Mouse (Mus musculus) activated CD4-positive, CD25-positive, alpha-beta regulatory T cell, adult 9 weeks (primary cell): ENCODE measurements around the gene Gm15517. TPM values are rescaled to one million over a fixed set of nuclear protein-coding genes. Genes with fewer than 3 reads are reported as not detected.

Source experiments
- polyA plus RNA-seq: library from polyadenylated mRNA; unstranded; fragments of 100-300 nt; shearing (Covaris generic); gene quantifications from one replicate; pipeline ENCODE4 v1.2.1, GENCODE M21; 2017

Gm15517 gene
- polyA plus RNA-seq, result not detected

DNA sequence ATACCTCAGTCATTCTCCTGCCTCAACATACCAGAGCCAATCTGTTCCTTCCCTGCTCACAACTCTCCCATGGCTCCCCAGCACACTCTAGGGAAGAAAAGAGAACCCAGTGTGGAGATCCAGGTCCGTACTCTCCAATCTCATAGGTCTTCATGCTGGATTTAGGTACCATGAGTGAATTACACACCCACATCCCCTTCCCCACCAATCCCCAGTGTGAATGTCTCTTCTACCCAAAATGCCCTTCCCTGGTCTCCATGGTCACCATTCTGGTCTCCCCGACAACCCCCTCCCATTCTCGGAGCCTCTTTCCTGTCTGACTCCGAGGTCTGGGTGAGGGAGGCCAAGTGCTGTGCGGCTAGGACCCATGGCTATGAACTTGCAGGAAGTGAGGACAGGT is at the start of gene Gm15517:
TSS of gene Gm15517 (plus strand) at position 301 of the 400 bp plus-strand sequence.

DNA sequence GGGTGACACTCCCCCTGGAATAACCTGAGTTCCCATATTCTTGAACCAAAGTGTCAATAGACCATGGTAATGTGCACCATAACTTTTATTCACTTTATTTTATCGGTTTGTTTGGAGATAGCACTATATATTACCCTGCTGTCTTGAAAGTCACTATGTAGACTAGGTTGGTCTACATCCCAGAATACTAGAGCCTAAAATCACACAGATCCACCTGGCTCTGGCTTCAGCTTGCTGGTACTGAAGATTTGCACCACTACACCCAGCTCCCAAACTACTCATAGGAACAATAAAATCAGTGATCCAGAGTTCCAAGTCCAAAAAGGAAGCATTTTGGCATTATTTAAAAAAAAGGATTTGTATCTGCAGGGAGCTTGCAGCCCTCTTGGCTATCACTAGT is 45.6 kb upstream of the Gm15517 start, which contains the start of gene Klk1b5:
TSS of gene Klk1b5 (plus strand) at position 301 of the 400 bp plus-strand sequence.

DNA sequence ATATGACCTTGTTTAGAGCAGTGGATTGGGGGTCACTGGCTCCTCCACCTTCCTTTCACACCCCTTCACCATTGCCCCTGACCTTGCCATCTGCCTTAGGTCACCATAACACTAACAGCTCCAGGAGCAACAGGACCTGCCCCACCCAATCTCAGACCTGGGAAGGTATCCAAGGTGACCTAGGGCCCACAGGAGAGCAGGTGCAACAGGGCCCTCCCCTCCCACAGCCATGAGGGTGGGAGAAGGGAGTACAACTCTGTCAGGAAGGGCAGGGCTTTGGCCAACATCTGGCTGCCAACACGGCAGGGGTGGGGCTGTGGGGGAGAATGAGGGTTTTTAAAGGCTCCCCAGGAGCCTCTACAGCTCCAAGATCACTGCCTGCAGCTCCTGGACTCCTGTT is 36.2 kb upstream of the Gm15517 start, which contains the start of gene Klk1:
TSS of gene Klk1 (plus strand) at position 285 of the 400 bp plus-strand sequence.

DNA sequence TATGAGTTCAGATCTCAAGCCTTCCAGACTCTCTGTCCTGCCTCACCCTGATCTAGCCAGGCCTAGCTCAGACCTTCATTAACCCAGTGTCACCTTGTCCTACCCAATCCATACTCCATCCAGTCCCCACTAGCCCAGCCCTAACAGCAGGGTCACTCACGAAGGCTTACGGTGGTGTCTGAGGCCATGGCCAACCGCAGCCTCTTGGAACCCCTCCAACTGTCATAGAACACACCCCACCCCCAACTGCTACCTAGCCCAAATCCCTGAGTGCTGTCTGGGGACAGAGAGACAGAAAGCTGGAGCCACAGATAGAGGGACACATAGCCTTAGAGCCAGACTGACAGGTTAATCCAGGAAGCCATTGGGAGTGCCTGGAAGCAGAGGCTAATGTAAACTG is 25.3 kb upstream of the Gm15517 start, which contains the start of gene Gm36864:
TSS of gene Gm36864 (plus strand) at position 269 of the 400 bp plus-strand sequence.

DNA sequence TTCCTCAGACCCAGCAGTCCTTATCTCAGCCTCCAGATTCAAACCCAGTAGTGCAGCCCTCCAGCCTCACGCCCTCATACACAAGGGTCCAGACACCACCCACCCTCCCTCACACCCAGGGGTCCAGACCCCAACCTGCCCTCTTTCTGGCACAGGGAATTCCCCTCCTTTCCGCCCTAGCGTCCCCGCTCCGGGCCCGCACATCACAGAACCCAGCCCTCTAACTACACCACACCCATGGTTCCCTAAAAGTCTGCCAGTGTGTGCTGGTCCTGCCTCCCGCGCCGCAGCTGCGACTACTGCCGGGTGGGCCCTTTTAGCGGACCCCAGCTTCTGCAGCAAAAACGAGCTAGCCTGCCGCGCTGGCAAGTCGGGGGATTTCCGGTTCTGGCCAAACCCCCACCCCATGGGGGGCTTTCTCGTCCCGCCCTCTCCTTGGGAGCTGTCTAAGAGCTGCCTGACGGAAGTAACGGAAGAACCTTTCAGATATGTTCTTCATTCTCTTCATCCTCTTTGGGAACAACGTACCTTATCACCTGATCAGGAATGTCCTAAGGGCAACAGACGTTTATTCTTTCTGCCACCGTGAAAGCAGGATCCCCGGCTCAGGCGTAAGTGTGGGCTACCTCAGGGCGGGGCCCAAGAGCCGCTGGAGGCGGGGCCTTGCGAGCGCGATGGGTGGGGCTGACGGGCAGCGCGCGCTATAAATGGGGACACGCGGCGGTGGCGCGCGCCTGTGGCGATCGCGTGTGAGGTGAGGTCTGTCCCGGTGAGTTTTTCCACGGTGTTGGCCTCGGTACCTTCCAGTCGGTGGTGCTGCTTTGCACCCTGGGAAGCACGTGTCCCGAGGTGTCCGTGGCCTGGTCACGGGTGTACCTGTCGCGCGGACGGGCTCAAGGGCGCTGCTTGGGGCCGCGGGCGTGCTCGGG is 14.9 kb upstream of the Gm15517 start, which contains the start of the genes 1700028J19Rik and 2410002F23Rik:
TSS of gene 1700028J19Rik (minus strand) at position 641 of the 929 bp plus-strand sequence.
TSS of gene 2410002F23Rik (plus strand) at position 668 of the 929 bp plus-strand sequence.

DNA sequence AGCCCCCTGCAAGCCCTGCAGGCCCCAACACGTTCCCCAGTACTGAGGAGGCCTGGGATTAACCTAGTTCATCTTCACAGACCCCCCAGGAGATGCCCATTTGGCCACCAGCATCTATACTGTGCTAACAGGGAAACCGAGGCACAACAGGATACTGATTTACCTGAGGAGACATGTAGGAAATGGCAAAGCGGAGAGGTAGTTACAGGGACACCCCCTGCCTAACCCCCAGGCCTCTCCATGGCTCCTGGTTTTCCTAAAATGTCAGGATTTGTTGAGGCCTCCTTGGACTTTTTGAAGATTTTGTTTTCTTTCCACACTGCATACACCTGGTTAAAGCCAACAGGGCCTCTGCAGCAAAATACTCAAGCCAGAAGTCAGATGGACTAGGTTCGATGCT is 4.0 kb upstream of the Gm15517 start, which contains the start of gene Acp4:
TSS of gene Acp4 (minus strand) at position 101 of the 400 bp plus-strand sequence.

DNA sequence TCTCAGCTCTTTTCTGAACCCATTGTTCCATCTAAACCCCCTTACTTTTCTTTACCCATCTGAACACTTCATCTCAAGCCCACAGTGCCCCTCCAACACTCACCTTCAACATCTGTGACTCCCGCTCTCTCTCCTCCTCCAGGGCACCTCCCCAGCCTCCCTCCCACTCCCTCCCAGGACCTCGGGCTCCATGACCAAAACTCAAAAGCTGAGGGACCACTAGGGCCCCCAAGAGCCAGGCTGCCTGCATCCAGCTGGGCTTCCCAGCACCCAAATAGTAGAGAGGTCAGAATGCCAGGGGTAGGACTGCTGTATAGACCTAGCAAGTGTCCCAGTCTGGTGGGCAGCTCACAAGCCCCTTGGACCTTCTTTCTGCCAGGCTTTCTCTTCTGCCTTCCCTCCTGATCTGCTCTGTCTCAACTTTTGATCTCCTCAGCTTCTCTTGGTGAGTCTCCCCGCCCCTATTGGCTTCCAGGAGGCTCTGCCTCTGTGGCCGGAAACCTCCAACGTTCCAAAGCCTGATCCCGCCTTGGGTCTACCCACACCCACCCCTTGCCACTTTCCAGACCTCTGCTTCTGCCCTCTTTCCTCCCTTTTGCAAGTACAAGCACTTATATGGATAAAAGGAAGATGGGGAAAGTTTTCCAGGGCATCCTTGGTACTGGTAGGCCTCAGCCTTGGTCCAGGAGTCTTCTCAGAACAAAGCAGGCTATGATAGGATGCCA is 45.4 kb downstream of the Gm15517 start, which contains the start of gene Clec11a:
TSS of gene Clec11a (minus strand) at position 387 of the 725 bp plus-strand sequence.

DNA sequence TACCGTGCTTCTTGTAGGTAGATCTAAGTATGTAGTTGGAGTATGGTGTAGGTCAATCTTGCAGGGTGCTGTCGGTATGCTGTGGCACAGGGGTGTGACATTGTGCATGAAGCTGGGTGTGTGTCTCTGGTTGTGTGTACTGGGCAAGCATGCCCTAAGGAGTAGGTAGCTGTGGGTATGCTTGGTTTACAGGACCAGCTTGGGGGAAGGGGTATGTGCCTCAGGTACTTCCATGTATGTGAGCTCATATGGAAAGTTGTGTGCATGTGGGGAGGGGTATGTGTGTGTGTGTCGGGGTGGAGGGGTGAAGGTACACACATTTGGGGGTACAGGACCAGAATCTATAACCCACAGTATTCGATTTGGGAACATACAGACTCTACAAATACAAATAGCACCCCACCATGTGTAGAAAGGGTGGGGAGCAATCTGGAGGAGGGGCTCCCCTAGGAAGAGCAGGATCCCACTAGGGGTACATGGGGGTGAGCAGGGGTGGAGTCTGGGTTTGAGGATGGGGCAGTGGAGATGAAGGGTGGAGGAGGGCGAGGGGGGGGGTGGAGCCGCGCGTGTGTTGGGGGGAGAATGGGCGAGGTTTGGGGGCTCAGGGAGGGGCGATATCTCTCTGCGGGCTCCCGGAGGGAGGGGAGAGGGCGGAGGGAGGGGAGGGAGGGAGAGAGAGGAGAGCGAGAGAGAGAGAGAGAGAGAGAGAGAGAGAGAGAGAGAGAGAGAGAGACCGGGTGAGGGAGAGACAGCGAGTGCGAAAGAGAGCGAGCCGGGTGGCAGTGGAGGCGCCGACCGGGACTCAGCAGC is 48.4 kb downstream of the Gm15517 start, which contains the start of gene Shank1:
TSS of gene Shank1 (plus strand) at position 779 of the 810 bp plus-strand sequence.

Other genes with a start within 250 kb of the Gm15517 start
- gene Klk1b26, start 249.3 kb upstream of the Gm15517 start, polyA plus RNA-seq, result not detected
- gene Klk1b27, start 209.2 kb upstream of the Gm15517 start, polyA plus RNA-seq, result 2.5 TPM
- gene Klk1b21, start 159.1 kb upstream of the Gm15517 start, polyA plus RNA-seq, result not detected
- not detected for gene Klk1b22, start 148.8 kb upstream of the Gm15517 start, polyA plus RNA-seq
- not detected for gene Klk1b16, start 124.7 kb upstream of the Gm15517 start, polyA plus RNA-seq
- not detected for gene Klk1b24, start 73.2 kb upstream of the Gm15517 start, polyA plus RNA-seq
- gene Klk1b3, start 63.3 kb upstream of the Gm15517 start, polyA plus RNA-seq, result not detected
- gene Klk1b4, start 54.0 kb upstream of the Gm15517 start, polyA plus RNA-seq, result not detected
- not detected for gene Klk1b5, start 45.5 kb upstream of the Gm15517 start, polyA plus RNA-seq
- gene Klk1, start 36.1 kb upstream of the Gm15517 start, polyA plus RNA-seq, result 1.0 TPM
- gene Gm36864, start 25.3 kb upstream of the Gm15517 start, polyA plus RNA-seq, result not detected
- 2.1 TPM for gene 1700028J19Rik, start 14.8 kb upstream of the Gm15517 start, polyA plus RNA-seq
- 149 TPM for gene 2410002F23Rik, start 14.7 kb upstream of the Gm15517 start, polyA plus RNA-seq
- not detected for gene Acp4, start 4.1 kb upstream of the Gm15517 start, polyA plus RNA-seq
- 0.43 TPM for gene Clec11a, start 45.5 kb downstream of the Gm15517 start, polyA plus RNA-seq
- gene Shank1, start 48.8 kb downstream of the Gm15517 start, polyA plus RNA-seq, result 0.15 TPM
- gene Syt3, start 122.7 kb downstream of the Gm15517 start, polyA plus RNA-seq, result 0.22 TPM
- gene 1700008O03Rik, start 124.4 kb downstream of the Gm15517 start, polyA plus RNA-seq, result not detected
- gene Lrrc4b, start 167.6 kb downstream of the Gm15517 start, polyA plus RNA-seq, result not detected
- gene Aspdh, start 203.9 kb downstream of the Gm15517 start, polyA plus RNA-seq, result not detected
- 128 TPM for gene Josd2, start 206.5 kb downstream of the Gm15517 start, polyA plus RNA-seq
- 160 TPM for gene Emc10, start 235.1 kb downstream of the Gm15517 start, polyA plus RNA-seq
- 2.6 TPM for gene Fam71e1, start 235.1 kb downstream of the Gm15517 start, polyA plus RNA-seq